Mouse (Mus musculus) hindbrain, embryonic 13.5 days (tissue): ENCODE measurements around the gene Oscar. TPM values are rescaled to one million over a fixed set of nuclear protein-coding genes. Genes with fewer than 3 reads are reported as not detected.
"Not testable (repeated sequence)": the region's sequence is repeated elsewhere in the genome, so short reads cannot be mapped to it uniquely, and the experiment has no call there.

Experiments used
- ATAC-seq: fragments of 200-750 bp; cut with Nextera tagmentation; 2 replicates; pipeline ENCODE4 v1.8.0; 2017; ENCODE audit warnings: moderate TSS enrichment; ENCODE audit not compliant: low FRiP score
- H3K27ac ChIP-seq: fragments of 300-500 bp; sonication (generic); 2 replicates; pipeline ENCODE4 v1.5.1; 2015; ENCODE audit warnings: inconsistent platforms, mild to moderate bottlenecking, moderate library complexity
- H3K27me3 ChIP-seq: fragments of 300-500 bp; sonication (generic); 2 replicates; pipeline ENCODE4 v1.6.1; 2015; ENCODE audit warnings: mild to moderate bottlenecking, inconsistent platforms
- H3K36me3 ChIP-seq: fragments of 300-500 bp; sonication (generic); 2 replicates; pipeline ENCODE4 v1.6.1; 2015; ENCODE audit warnings: mild to moderate bottlenecking, inconsistent platforms
- H3K4me1 ChIP-seq: fragments of 300-500 bp; sonication (generic); replicated peaks from 2 replicates; pipeline ENCODE4 v1.6.1; 2015; ENCODE audit warnings: inconsistent platforms
- H3K4me2 ChIP-seq: fragments of 300-500 bp; sonication (generic); 2 replicates; pipeline ENCODE4 v1.6.1; 2015; ENCODE audit warnings: inconsistent platforms, mild to moderate bottlenecking, moderate library complexity
- H3K4me3 ChIP-seq: fragments of 300-500 bp; sonication (generic); 2 replicates; pipeline ENCODE4 v1.5.1; 2015; ENCODE audit warnings: mild to moderate bottlenecking, inconsistent platforms
- H3K9ac ChIP-seq: fragments of 300-500 bp; sonication (generic); 2 replicates; pipeline ENCODE4 v1.6.1; 2015; ENCODE audit warnings: mild to moderate bottlenecking, inconsistent platforms
- H3K9me3 ChIP-seq: fragments of 300-500 bp; sonication (generic); 2 replicates; pipeline ENCODE4 v1.6.1; 2016; ENCODE audit warnings: inconsistent platforms
- WGBS: fragments of 180-500 bp; shearing (Covaris S2); methylation state at CpG from one replicate; pipeline ENCODE4 v1.1.7; 2015; 5-methylcytosine and 5-hydroxymethylcytosine counted together
- polyA plus RNA-seq: library from polyadenylated mRNA; unstranded; fragments of >200 nt; fragmentation: Nextera tagmentation; extraction: Ambion mirVana; gene quantifications from 2 replicates; pipeline ENCODE4 v1.2.1, GENCODE M21; 2015

Oscar gene
- polyA plus RNA-seq, 1 experiment from 2014 or later = 0.39 TPM

- Histone ChIP-seq H3K4me1 (no peaks in the 10 kb centered on the region), H3K9me3 (no peaks in the 10 kb centered on the region), H3K4me3 (no peak overlapping the region), H3K9ac (no peak overlapping the region), H3K36me3 (no peaks in the 10 kb centered on the region), H3K4me2 (no peak overlapping the region), H3K27me3 (no peaks in the 10 kb centered on the region), H3K27ac (no peak overlapping the region)
- WGBS = 90% methylated on average over 6 of the region's 6 CpGs
- ATAC-seq = no peak
Observed at GRCm38 (mm10) chr7:3607391-3607790, 8.6 kb downstream of the Oscar start.

- Histone ChIP-seq H3K27ac (no peak overlapping the region), H3K4me3 (no peak overlapping the region), H3K9ac (no peak overlapping the region), H3K4me2 (no peak overlapping the region), H3K9me3 (no peaks in the 10 kb centered on the region), H3K36me3 (no peaks in the 10 kb centered on the region), H3K27me3 (no peaks in the 10 kb centered on the region), H3K4me1 (no peaks in the 10 kb centered on the region)
- 14% methylated on average over 2 of the region's 2 CpGs for WGBS
- no peak for ATAC-seq
Observed at GRCm38 (mm10) chr7:3606798-3607197, 9.2 kb downstream of the Oscar start.

- Histone ChIP-seq H3K36me3 (no peaks in the 10 kb centered on the region), H3K27ac (no peak overlapping the region), H3K9me3 (no peaks in the 10 kb centered on the region), H3K4me2 (no peak overlapping the region), H3K27me3 (no peaks in the 10 kb centered on the region), H3K4me3 (no peak overlapping the region), H3K9ac (no peak overlapping the region), H3K4me1 (no peaks in the 10 kb centered on the region)
- WGBS = 16% methylated on average over 4 of the region's 4 CpGs
- ATAC-seq = peak; percentile 71
Observed at GRCm38 (mm10) chr7:3601119-3601518, 14.8 kb downstream of the Oscar start.

GRCm38 (mm10) chr7:3597755-3598154 lies 18.2 kb downstream of the Oscar start:
- not testable (repeated sequence) for H3K9me3 ChIP-seq, H3K9ac ChIP-seq, H3K4me1 ChIP-seq, H3K27me3 ChIP-seq, H3K27ac ChIP-seq, H3K4me3 ChIP-seq, ATAC-seq, H3K4me2 ChIP-seq, H3K36me3 ChIP-seq
- WGBS = 74% methylated on average over 1 of the region's 1 CpGs

GRCm38 (mm10) chr7:3595146-3595545 lies 20.8 kb downstream of the Oscar start:
- H3K9ac ChIP-seq = no peak overlapping the region
- no peaks in the 10 kb centered on the region for H3K4me1 ChIP-seq
- no peak overlapping the region for H3K27ac ChIP-seq
- H3K4me3 ChIP-seq = no peak overlapping the region
- H3K4me2 ChIP-seq = peak overlapping the region; percentile 30
- H3K36me3 ChIP-seq = no peaks in the 10 kb centered on the region
- 17% methylated on average over 9 of the region's 9 CpGs for WGBS
- H3K9me3 ChIP-seq = no peaks in the 10 kb centered on the region
- ATAC-seq = no peak
- no peaks in the 10 kb centered on the region for H3K27me3 ChIP-seq

GRCm38 (mm10) chr7:3594686-3595085 lies 21.3 kb downstream of the Oscar start:
- H3K9me3 ChIP-seq = no peaks in the 10 kb centered on the region
- H3K27me3 ChIP-seq = no peaks in the 10 kb centered on the region
- H3K4me2 ChIP-seq = peak overlapping the region; percentile 30
- H3K4me3 ChIP-seq = no peak overlapping the region
- no peak for ATAC-seq
- no peaks in the 10 kb centered on the region for H3K36me3 ChIP-seq
- WGBS = 24% methylated on average over 5 of the region's 5 CpGs
- no peaks in the 10 kb centered on the region for H3K4me1 ChIP-seq
- no peak overlapping the region for H3K27ac ChIP-seq
- no peak overlapping the region for H3K9ac ChIP-seq

- no peaks in the 10 kb centered on the region for H3K36me3 ChIP-seq
- ATAC-seq = no peak
- H3K9ac ChIP-seq = no peak overlapping the region
- H3K4me1 ChIP-seq = no peaks in the 10 kb centered on the region
- H3K27me3 ChIP-seq = no peaks in the 10 kb centered on the region
- H3K27ac ChIP-seq = no peak overlapping the region
- H3K4me3 ChIP-seq = no peak overlapping the region
- H3K9me3 ChIP-seq = no peaks in the 10 kb centered on the region
- H3K4me2 ChIP-seq = no peak overlapping the region
Observed at GRCm38 (mm10) chr7:3593855-3594254, 22.1 kb downstream of the Oscar start.

- ATAC-seq = no peak
- H3K9ac ChIP-seq = no peak overlapping the region
- no peak overlapping the region for H3K27ac ChIP-seq
- no peaks in the 10 kb centered on the region for H3K9me3 ChIP-seq
- H3K4me3 ChIP-seq = no peak overlapping the region
- no peaks in the 10 kb centered on the region for H3K4me1 ChIP-seq
- H3K36me3 ChIP-seq = no peaks in the 10 kb centered on the region
- WGBS = 88% methylated on average over 1 of the region's 1 CpGs
- no peaks in the 10 kb centered on the region for H3K27me3 ChIP-seq
- no peak overlapping the region for H3K4me2 ChIP-seq
Observed at GRCm38 (mm10) chr7:3591534-3591933, 24.4 kb downstream of the Oscar start.

GRCm38 (mm10) chr7:3590550-3590949 lies 25.4 kb downstream of the Oscar start:
- Histone ChIP-seq H3K9ac (no peak overlapping the region), H3K4me1 (no peaks in the 10 kb centered on the region), H3K4me3 (no peak overlapping the region), H3K27me3 (no peaks in the 10 kb centered on the region), H3K9me3 (no peaks in the 10 kb centered on the region), H3K27ac (no peak overlapping the region), H3K4me2 (no peak overlapping the region), H3K36me3 (no peaks in the 10 kb centered on the region)
- 84% methylated on average over 3 of the region's 3 CpGs for WGBS
- ATAC-seq = no peak

GRCm38 (mm10) chr7:3587292-3587691 lies 28.7 kb downstream of the Oscar start:
- Histone ChIP-seq H3K27ac (no peak overlapping the region), H3K4me2 (no peak overlapping the region), H3K4me3 (no peak overlapping the region), H3K9ac (no peak overlapping the region), H3K9me3 (no peaks in the 10 kb centered on the region), H3K36me3 (no peaks in the 10 kb centered on the region), H3K27me3 (no peaks in the 10 kb centered on the region), H3K4me1 (no peaks in the 10 kb centered on the region)
- ATAC-seq = no peak
- WGBS = 76% methylated on average over 1 of the region's 1 CpGs

- H3K27me3 ChIP-seq = no peaks in the 10 kb centered on the region
- H3K9ac ChIP-seq = no peak overlapping the region
- H3K4me1 ChIP-seq = no peaks in the 10 kb centered on the region
- H3K4me3 ChIP-seq = no peak overlapping the region
- no peak for ATAC-seq
- 2% methylated on average over 5 of the region's 5 CpGs for WGBS
- H3K9me3 ChIP-seq = no peaks in the 10 kb centered on the region
- H3K4me2 ChIP-seq = no peak overlapping the region
- H3K36me3 ChIP-seq = no peaks in the 10 kb centered on the region
- H3K27ac ChIP-seq = no peak overlapping the region
Observed at GRCm38 (mm10) chr7:3586255-3586654, 29.7 kb downstream of the Oscar start.

- Histone ChIP-seq H3K4me1 (no peaks in the 10 kb centered on the region), H3K27me3 (no peaks in the 10 kb centered on the region), H3K4me2 (no peak overlapping the region), H3K9ac (no peak overlapping the region), H3K27ac (no peak overlapping the region), H3K36me3 (no peaks in the 10 kb centered on the region), H3K9me3 (no peaks in the 10 kb centered on the region), H3K4me3 (no peak overlapping the region)
- WGBS = 18% methylated on average over 6 of the region's 6 CpGs
- no peak for ATAC-seq
Observed at GRCm38 (mm10) chr7:3585763-3586162, 30.2 kb downstream of the Oscar start.

GRCm38 (mm10) chr7:3580029-3580428 lies 35.9 kb downstream of the Oscar start:
- Histone ChIP-seq H3K4me1 (no peaks in the 10 kb centered on the region), H3K9me3 (no peaks in the 10 kb centered on the region), H3K36me3 (no peaks in the 10 kb centered on the region), H3K27me3 (no peaks in the 10 kb centered on the region), H3K4me3 (no peak overlapping the region), H3K9ac (no peak overlapping the region), H3K27ac (no peak overlapping the region), H3K4me2 (no peak overlapping the region)
- ATAC-seq = no peak
- WGBS = 63% methylated on average over 2 of the region's 2 CpGs
